Mouse (Mus musculus) testis, adult 2 months (tissue): ENCODE results near the gene Tnn. TPM values are rescaled to one million over a fixed set of nuclear protein-coding genes. Genes with fewer than 3 reads are reported as not detected.

Source experiments
- H3K27ac ChIP-seq: fragments of 200-500 bp; 2 replicates; pipeline ENCODE4 v1.5.1; 2012; ENCODE audit warnings: low read depth, low read length; ENCODE audit not compliant: control insufficient read depth, insufficient read depth
- H3K27me3 ChIP-seq: fragments of 200-500 bp; 2 replicates; pipeline ENCODE4 v1.6.1; 2012; ENCODE audit warnings: mild to moderate bottlenecking, low read length, moderate library complexity; ENCODE audit not compliant: control insufficient read depth, insufficient read depth
- H3K36me3 ChIP-seq: fragments of 200-500 bp; 2 replicates; pipeline ENCODE4 v1.6.1; 2012; ENCODE audit warnings: mild to moderate bottlenecking, low read length; ENCODE audit not compliant: control insufficient read depth, insufficient read depth
- H3K4me1 ChIP-seq: fragments of 200-500 bp; 2 replicates; pipeline ENCODE4 v1.6.1; 2012; ENCODE audit warnings: low read length; ENCODE audit not compliant: control insufficient read depth, insufficient read depth
- H3K4me3 ChIP-seq: fragments of 200-500 bp; 2 replicates; pipeline ENCODE4 v1.5.1; 2012; ENCODE audit warnings: low read depth, mild to moderate bottlenecking, low read length, moderate library complexity, mixed read lengths; ENCODE audit not compliant: control insufficient read depth
- CTCF ChIP-seq: fragments of 200-500 bp; IDR thresholded peaks from 2 replicates; pipeline ENCODE4 v1.5.1; 2012; ENCODE audit warnings: low read depth, mild to moderate bottlenecking, inconsistent platforms, low read length, moderate library complexity; ENCODE audit not compliant: control insufficient read depth, insufficient read depth, insufficient replicate concordance
- POLR2A ChIP-seq: fragments of 200-500 bp; IDR thresholded peaks from 2 replicates; pipeline ENCODE4 v1.6.1; 2012; ENCODE audit warnings: low read depth, mild to moderate bottlenecking, inconsistent platforms, low read length, moderate library complexity; ENCODE audit not compliant: control insufficient read depth
- polyA plus RNA-seq: library from polyadenylated mRNA; depleted of rRNA; stranded (reverse); fragments of >200 nt; gene quantifications from 2 replicates; pipeline ENCODE4 v1.2.3, GENCODE M21; 2012

Tnn gene
- polyA plus RNA-seq, 1 experiment, result not detected

DNA sequence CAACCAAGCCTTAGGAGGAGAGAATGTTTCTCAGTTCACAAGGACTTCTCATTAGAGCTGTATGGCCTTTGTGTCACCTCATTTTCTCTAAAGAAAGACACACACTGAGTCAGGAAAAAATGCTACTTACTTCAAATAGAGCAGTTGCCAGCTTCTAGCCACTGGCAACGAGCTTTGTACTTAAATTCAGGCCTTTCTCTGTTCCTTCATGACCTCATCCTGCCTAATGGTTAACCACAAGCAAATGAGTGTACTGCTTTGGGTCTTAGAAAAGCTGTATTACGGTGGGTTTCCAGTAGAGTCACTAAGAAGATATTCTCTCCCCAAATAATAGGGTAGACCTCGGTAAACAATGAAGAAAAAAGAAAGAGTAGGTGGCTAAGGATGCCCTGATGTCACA lies 2.7 kb downstream of the Tnn start:
- H3K36me3 ChIP-seq, result no peaks in the 10 kb centered on the region
- no peak for TF ChIP-seq POLR2A
- H3K4me1 ChIP-seq, result peaks cover 2% of the 10 kb centered on the region
- no peak overlapping the region for H3K4me3 ChIP-seq
- no peaks in the 10 kb centered on the region for H3K27me3 ChIP-seq
- H3K27ac ChIP-seq, result no peak overlapping the region

DNA sequence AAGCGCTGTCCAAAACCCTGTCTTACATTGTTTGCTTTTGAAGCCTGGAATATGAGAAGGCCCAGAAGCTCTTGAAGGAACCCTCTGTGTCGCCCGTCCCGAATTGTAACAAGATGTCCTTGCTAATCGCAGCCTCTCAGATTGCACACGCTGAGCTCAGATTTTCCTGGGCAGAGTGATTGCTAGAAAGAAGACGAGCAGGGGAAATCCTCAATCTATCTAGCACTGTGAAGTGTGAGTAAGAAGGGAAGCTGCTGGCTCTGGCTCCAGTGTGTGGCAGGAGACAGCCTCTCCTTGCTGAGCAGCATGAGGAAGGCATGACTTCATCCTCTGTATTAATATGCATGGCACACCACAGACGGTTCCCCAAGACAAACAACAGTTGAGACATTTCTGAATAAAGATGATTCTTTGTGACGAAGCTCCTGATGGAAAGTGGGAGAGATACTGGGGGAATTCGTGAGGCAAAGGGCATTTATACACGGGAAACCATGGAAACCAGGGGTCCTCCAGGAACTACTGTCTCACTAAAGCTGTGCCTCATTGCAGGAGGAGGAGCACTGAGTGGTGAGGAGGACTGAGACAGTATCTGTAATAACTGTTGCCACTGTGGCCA lies 4.0 kb downstream of the Tnn start:
- Histone ChIP-seq H3K36me3 (no peaks in the 10 kb centered on the region), H3K27ac (no peak overlapping the region), H3K4me1 (peaks cover 3% of the 10 kb centered on the region), H3K27me3 (no peaks in the 10 kb centered on the region), H3K4me3 (no peak overlapping the region)
- TF ChIP-seq CTCF (no peak), POLR2A (no peak)

DNA sequence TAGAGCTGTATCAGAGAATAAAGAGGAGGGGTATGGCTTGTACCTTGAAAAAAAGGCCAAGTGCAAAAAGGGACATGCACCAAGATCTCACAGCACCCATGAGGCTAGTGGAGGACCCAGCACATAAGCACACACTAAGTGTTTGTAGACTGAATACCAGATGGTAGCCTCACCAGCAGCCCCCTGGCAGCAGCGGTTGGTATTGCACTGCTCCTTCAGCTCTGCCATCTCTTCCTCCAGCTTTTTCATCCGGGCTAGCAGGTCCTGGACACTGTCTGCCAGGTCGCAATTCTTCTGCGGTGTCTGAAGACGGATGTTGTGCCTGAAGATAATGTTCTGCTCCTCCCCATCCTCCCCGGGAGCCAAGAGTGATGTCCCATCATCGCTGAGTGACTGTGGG lies 6.1 kb downstream of the Tnn start:
- Histone ChIP-seq H3K27ac (no peak overlapping the region), H3K36me3 (no peaks in the 10 kb centered on the region), H3K4me3 (no peak overlapping the region), H3K4me1 (peaks cover 3% of the 10 kb centered on the region), H3K27me3 (no peaks in the 10 kb centered on the region)
- TF ChIP-seq POLR2A, result no peak
- TF ChIP-seq CTCF, result no peak

DNA sequence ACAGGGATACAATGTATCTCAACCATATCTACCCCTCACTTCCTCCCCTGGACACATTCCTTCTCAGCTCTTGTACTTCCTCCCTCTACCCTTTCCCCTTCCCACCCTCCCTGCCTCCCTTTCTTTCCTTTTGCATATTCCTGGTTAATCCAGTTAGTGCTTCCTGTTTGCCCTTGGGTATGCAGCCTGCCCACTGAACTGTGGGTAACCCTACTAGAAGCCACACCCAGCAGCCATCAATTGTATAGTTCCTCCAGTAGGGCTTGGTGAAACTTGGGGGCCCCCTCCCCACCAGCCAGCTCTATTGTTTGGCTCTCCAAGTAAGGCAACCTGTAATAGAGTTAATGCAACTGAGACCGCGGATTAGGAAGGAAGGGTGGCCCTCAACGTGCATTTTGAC lies 7.8 kb downstream of the Tnn start:
- Histone ChIP-seq H3K27ac (no peak overlapping the region), H3K4me3 (no peak overlapping the region)
- TF ChIP-seq POLR2A, result no peak
- TF ChIP-seq CTCF, result no peak

DNA sequence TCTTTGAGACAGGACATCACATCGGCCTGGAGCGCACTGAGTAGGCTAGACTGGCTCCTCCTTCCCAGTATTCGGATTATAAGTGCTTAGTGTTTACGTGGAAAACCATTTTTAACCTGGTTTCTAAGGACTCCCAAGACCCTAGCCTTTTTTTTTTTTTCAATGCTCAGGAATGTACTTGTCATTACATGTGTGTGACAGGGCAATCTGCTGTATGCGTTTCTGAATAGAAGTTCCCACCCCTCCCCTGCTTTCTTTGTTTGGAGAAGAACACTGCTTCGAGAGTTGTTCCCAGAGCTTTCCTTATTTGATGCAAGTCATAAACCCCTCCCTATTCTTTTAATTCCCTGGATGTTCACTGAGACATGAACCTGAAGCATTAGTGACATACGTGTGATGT lies 9.0 kb downstream of the Tnn start:
- TF ChIP-seq CTCF, result no peak
- TF ChIP-seq POLR2A, result no peak
- H3K27me3 ChIP-seq, result no peaks in the 10 kb centered on the region
- H3K4me1 ChIP-seq, result peaks cover 3% of the 10 kb centered on the region
- H3K36me3 ChIP-seq, result no peaks in the 10 kb centered on the region
- H3K4me3 ChIP-seq, result no peak overlapping the region
- no peak overlapping the region for H3K27ac ChIP-seq

More for the DNA sequence above, 7.8 kb downstream of the Tnn start:
- Histone ChIP-seq H3K27me3 (no peaks in the 10 kb centered on the region), H3K4me1 (peaks cover 3% of the 10 kb centered on the region), H3K36me3 (no peaks in the 10 kb centered on the region)

DNA sequence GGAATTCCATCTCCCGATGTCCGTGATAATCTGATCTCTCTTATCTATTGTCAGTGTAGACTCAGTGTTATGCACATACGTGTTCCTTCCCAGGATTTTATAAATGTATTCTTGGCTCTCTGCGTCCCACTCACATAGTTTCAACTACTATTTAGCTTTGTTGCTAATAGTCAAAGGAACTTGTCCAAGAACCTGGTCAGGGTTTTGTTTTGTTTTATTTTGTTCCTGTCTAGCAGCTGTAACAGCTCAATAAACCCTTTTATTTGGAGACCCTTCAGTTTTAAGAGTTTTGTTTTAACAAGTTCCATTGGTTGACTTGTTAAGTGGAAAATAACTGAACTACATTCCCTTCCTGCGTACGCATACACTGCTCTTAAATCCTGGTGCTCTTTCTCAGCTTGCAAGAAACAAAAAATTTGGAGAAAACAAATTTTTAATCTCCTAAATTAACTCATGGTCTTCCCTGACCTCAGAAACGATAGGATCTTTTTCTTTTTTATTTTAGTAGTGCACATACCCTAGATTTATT lies 17.0 kb downstream of the Tnn start:
- TF ChIP-seq POLR2A (no peak), CTCF (no peak)
- Histone ChIP-seq H3K36me3 (no peaks in the 10 kb centered on the region), H3K27ac (no peak overlapping the region), H3K27me3 (no peaks in the 10 kb centered on the region), H3K4me1 (no peaks in the 10 kb centered on the region), H3K4me3 (no peak overlapping the region)

DNA sequence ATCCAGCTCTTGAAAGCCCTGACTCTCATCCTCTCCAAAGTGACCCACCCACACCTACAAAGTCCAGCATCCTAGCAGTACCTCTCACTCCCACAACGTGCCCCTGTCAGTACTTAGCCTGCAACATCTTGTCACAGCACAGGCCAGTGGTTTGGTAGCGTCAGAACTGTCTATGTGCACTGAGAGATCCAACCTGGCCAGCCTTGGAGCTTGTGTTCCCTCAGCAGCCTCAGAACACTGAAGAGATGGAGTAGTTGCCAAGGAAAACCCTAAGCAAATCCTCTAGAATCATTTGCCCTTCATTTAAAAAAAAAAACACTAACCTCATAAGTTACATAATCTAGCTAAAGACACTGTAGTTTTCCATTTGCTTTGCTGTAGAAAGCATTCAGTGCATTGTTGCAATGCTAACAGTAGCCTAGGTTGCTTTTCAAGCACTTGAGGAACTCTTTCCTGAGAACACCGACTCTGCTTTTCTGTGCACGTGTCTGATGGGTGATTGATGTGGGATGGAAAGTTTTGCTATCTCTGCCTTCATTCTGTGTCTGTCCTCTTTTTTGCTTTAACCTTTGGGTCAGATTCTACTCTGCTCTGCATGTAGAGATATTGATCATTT lies 19.8 kb downstream of the Tnn start:
- TF ChIP-seq CTCF, result no peak
- no peak for TF ChIP-seq POLR2A
- H3K4me3 ChIP-seq, result no peak overlapping the region
- no peak overlapping the region for H3K27ac ChIP-seq
- H3K27me3 ChIP-seq, result no peaks in the 10 kb centered on the region
- H3K36me3 ChIP-seq, result no peaks in the 10 kb centered on the region
- no peaks in the 10 kb centered on the region for H3K4me1 ChIP-seq
